Mouse (Mus musculus): ENCODE measurements at regions not wholly inside any gene's neighbourhood (a gene's known extent, or its start where the extent isn't known, plus 50 kb on each side); places are given as distances from the start of the nearest gene placed in this dataset.

DNA sequence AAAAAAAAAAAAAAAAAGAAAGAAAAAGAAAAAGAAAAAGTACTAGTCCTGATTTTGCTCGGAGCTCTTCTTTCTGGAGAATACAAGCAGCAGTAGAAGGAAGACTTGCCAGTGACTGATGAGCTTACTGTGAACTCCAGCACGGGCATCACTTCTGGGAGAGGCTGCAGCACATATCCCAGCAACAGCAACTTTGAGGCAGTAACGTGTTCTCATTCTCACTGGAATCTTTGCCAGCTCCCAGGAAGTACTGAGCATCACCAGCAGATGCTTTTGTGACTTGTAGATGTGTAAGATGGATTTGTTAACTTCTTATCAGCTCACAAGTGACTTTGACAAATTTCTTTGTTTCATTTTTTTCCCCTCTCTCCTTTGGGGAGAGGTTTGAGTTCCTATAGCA, 1349.4 kb upstream of the Lrrc6 start:
- TF ChIP-seq CTCF (IDR thresholded peaks at IDR 0.05; ENCODE audit: low read depth, low read length) (no peak), EP300 (IDR thresholded peaks at IDR 0.05; ENCODE audit: insufficient read depth, low read depth, low read length) (no peak)

Measured in ES-Bruce4 (cell line).